Mouse (Mus musculus) ovary, adult 10 weeks (tissue): ENCODE data around the gene Frmd5. TPM values are rescaled to one million over a fixed set of nuclear protein-coding genes. Genes with fewer than 3 reads are reported as not detected.

Experiments
- polyA plus RNA-seq: library from polyadenylated mRNA; stranded (reverse); fragments of 350-450 nt; fragmentation: Illumina TruSeq; extraction: RNeasy Lipid Tissue Mini Kit (QIAGEN cat#74804); gene quantifications from one replicate; pipeline ENCODE4 v1.2.3, GENCODE M21; 2014

The Frmd5 gene
- 82.6 TPM for polyA plus RNA-seq

GRCm38 (mm10) chr2:121806959-121807653 is at the start of gene Frmd5:
Frmd5 (minus strand) TSS chr2:121807087.

GRCm38 (mm10) chr2:121505942-121506882 is 300.7 kb downstream of the Frmd5 start, which contains the start of the genes Mfap1a and Wdr76:
Mfap1a (minus strand) TSS chr2:121506665.
Wdr76 (plus strand) TSS chr2:121506723.

Other genes with a start within 250 kb of the Frmd5 start
- 464 TPM for gene Casc4, start 59.9 kb upstream of the Frmd5 start, polyA plus RNA-seq
- gene Ctdspl2, start 148.9 kb upstream of the Frmd5 start, polyA plus RNA-seq: 137 TPM
- not detected for gene Mageb3, start 149.0 kb upstream of the Frmd5 start, polyA plus RNA-seq
- gene Eif3j1, start 221.5 kb upstream of the Frmd5 start, polyA plus RNA-seq: 114 TPM